Mouse (Mus musculus): ENCODE data around the gene Gm10428. TPM values are rescaled to one million over a fixed set of nuclear protein-coding genes. Genes with fewer than 3 reads are reported as not detected.
A peak's percentile ranks its signal among the peaks of the same experiment; 100 is the strongest.
"Not testable (repeated sequence)": the region's sequence is repeated elsewhere in the genome, so short reads cannot be mapped to it uniquely, and the experiment has no call there.

Gm10428 gene
- polyA plus RNA-seq, 1 experiment: not detected

- TF ChIP-seq CTCF (IDR thresholded peaks at IDR 0.05; ENCODE audit: insufficient read depth, low read length): no peak
- no peak for TF ChIP-seq POLR2A (IDR thresholded peaks at IDR 0.05; ENCODE audit: borderline replicate concordance, extremely low read depth, low read depth, low read length)
- no peak overlapping the region for H3K4me3 ChIP-seq (replicated peaks; ENCODE audit: extremely low read depth, low read depth, low read length)
- 65% methylated on average over 10 of the region's 10 CpGs for WGBS
- H3K4me1 ChIP-seq (ENCODE audit: control insufficient read depth, insufficient read depth, low read length): peaks cover 5% of the 10 kb centered on the region
- no peak for DNase-seq
Observed at GRCm38 (mm10) chr11:62742261-62742957, 10.5 kb upstream of the Gm10428 start.

GRCm38 (mm10) chr11:62744103-62744502, 8.8 kb upstream of the Gm10428 start:
- peak; percentile 95 for TF ChIP-seq CTCF (IDR thresholded peaks at IDR 0.05; ENCODE audit: insufficient read depth, low read length)
- no peak for TF ChIP-seq POLR2A (IDR thresholded peaks at IDR 0.05; ENCODE audit: borderline replicate concordance, extremely low read depth, low read depth, low read length)
- Histone ChIP-seq H3K4me3 (replicated peaks; ENCODE audit: extremely low read depth, low read depth, low read length) (no peak overlapping the region), H3K4me1 (ENCODE audit: control insufficient read depth, insufficient read depth, low read length) (peaks cover 5% of the 10 kb centered on the region)
- DNase-seq: peak; percentile 61
- WGBS: 42% methylated on average over 5 of the region's 5 CpGs

DNA sequence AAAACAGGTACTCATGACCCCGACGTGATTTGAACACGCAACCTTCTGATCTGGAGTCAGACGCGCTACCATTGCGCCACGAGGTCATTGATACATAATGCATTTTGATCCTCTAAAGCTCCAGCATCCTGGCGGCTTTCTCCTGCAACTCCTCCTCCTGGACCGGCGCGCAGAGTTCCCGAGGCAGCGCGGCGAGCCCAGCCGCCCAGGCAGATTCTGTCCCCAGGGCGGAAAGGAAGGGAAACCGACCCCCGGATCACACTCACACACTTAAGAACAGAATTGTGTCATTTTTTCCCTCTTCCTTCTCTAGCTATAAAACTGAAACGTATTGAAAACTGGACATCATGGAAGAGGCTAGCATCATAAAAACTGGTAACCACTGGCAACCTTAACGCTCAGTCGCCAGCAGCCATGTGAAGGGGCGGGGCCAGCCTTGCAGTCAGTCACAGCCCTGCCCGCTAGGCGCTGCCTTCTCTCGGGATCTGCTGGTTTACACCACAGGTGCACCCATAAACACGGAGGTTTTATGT, 6.8 kb upstream of the Gm10428 start:
- Histone ChIP-seq H3K4me1 (ENCODE audit: control insufficient read depth, insufficient read depth, low read length) (peaks cover 5% of the 10 kb centered on the region), H3K4me3 (replicated peaks; ENCODE audit: extremely low read depth, low read depth, low read length) (peak overlapping the region; percentile 62)
- WGBS: 3% methylated on average over 27 of the region's 27 CpGs
- peak; percentile 45 for DNase-seq
- TF ChIP-seq CTCF (IDR thresholded peaks at IDR 0.05; ENCODE audit: insufficient read depth, low read length) (no peak), POLR2A (IDR thresholded peaks at IDR 0.05; ENCODE audit: borderline replicate concordance, extremely low read depth, low read depth, low read length) (no peak)

DNA sequence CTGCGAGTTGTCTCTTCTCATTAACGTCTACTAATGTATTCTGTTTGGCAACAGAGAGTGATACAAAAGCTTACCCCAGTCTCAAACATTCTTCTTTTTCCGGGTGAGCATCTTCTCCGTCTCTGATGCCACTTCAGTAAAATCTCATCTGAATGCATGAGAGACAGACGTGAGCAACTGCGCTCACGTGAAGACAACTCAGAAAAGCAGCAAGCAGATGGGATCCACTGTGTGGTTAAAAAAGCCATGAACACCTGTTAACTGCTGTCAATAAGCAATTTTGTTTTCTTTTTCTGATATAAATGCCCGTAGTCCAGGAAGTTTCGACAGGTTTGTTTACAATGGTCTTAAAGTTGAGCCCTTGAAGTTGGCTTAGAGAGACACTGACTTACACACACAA, 5.7 kb upstream of the Gm10428 start:
- H3K4me1 ChIP-seq (ENCODE audit: control insufficient read depth, insufficient read depth, low read length): peaks cover 2% of the 10 kb centered on the region; the same call in 1 of the 2 replicates
- TF ChIP-seq POLR2A (IDR thresholded peaks at IDR 0.05; ENCODE audit: borderline replicate concordance, extremely low read depth, low read depth, low read length) (no peak), CTCF (IDR thresholded peaks at IDR 0.05; ENCODE audit: insufficient read depth, low read length) (no peak)
- DNase-seq: no peak
- WGBS: 70% methylated on average over 9 of the region's 9 CpGs
- no peak overlapping the region for H3K4me3 ChIP-seq (replicated peaks; ENCODE audit: extremely low read depth, low read depth, low read length)

- 85% methylated on average over 4 of the region's 4 CpGs for WGBS
- no peak for DNase-seq
- Histone ChIP-seq H3K4me3 (replicated peaks; ENCODE audit: extremely low read depth, low read depth, low read length) (no peak overlapping the region), H3K4me1 (ENCODE audit: control insufficient read depth, insufficient read depth, low read length) (peaks cover 2% of the 10 kb centered on the region; the same call in 1 of the 2 replicates)
- TF ChIP-seq POLR2A (IDR thresholded peaks at IDR 0.05; ENCODE audit: borderline replicate concordance, extremely low read depth, low read depth, low read length) (no peak), CTCF (IDR thresholded peaks at IDR 0.05; ENCODE audit: insufficient read depth, low read length) (no peak)
Observed at GRCm38 (mm10) chr11:62748062-62748461, 4.8 kb upstream of the Gm10428 start.

GRCm38 (mm10) chr11:62749445-62749844, 3.5 kb upstream of the Gm10428 start:
- not testable (repeated sequence) for H3K4me3 ChIP-seq (replicated peaks; ENCODE audit: extremely low read depth, low read depth, low read length); H3K4me1 ChIP-seq (ENCODE audit: control insufficient read depth, insufficient read depth, low read length); DNase-seq
- 60% methylated on average over 13 of the region's 13 CpGs for WGBS

DNA sequence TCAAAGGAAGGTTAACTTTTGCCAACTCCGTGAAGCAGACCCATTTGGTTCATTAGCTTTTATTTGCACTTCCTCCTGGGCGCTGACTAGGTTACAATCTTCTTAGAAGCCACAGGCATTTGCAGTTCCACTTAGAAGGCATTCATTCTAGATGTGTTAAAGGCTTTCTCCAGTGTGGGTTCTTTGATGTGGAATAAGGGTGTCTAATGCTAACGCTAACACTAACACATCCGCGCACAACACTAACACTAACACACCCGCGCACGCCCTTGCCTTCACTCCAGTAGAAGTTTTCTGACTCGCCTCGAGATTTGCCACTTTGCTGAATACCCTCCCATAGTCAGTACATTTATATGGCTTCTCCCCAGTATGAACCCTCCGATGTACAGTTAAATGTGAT, 709 bp upstream of the Gm10428 start:
- no peak overlapping the region for H3K4me3 ChIP-seq (replicated peaks; ENCODE audit: extremely low read depth, low read depth, low read length)
- no peak for DNase-seq
- TF ChIP-seq POLR2A (IDR thresholded peaks at IDR 0.05; ENCODE audit: borderline replicate concordance, extremely low read depth, low read depth, low read length) (no peak), CTCF (IDR thresholded peaks at IDR 0.05; ENCODE audit: insufficient read depth, low read length) (no peak)
- 48% methylated on average over 11 of the region's 11 CpGs for WGBS
- no peaks in the 10 kb centered on the region for H3K4me1 ChIP-seq (ENCODE audit: control insufficient read depth, insufficient read depth, low read length)

- 8% methylated on average over 36 of the region's 36 CpGs for WGBS
- no peak overlapping the region for H3K4me3 ChIP-seq (replicated peaks; ENCODE audit: extremely low read depth, low read depth, low read length)
- TF ChIP-seq CTCF (IDR thresholded peaks at IDR 0.05; ENCODE audit: insufficient read depth, low read length) (peak; percentile 64), POLR2A (IDR thresholded peaks at IDR 0.05; ENCODE audit: borderline replicate concordance, extremely low read depth, low read depth, low read length) (no peak)
- H3K4me1 ChIP-seq (ENCODE audit: control insufficient read depth, insufficient read depth, low read length): no peaks in the 10 kb centered on the region
- DNase-seq: peak; percentile 93
Observed at GRCm38 (mm10) chr11:62756456-62757142, 3.7 kb downstream of the Gm10428 start.

- TF ChIP-seq POLR2A (IDR thresholded peaks at IDR 0.05; ENCODE audit: borderline replicate concordance, extremely low read depth, low read depth, low read length) (no peak), CTCF (IDR thresholded peaks at IDR 0.05; ENCODE audit: insufficient read depth, low read length) (no peak)
- H3K4me1 ChIP-seq (ENCODE audit: control insufficient read depth, insufficient read depth, low read length): no peaks in the 10 kb centered on the region
- DNase-seq: no peak
- no peak overlapping the region for H3K4me3 ChIP-seq (replicated peaks; ENCODE audit: extremely low read depth, low read depth, low read length)
- WGBS: 4% methylated on average over 7 of the region's 7 CpGs
Observed at GRCm38 (mm10) chr11:62757143-62757507, 4.2 kb downstream of the Gm10428 start.

- Histone ChIP-seq H3K4me3 (replicated peaks; ENCODE audit: extremely low read depth, low read depth, low read length) (no peak overlapping the region), H3K4me1 (ENCODE audit: control insufficient read depth, insufficient read depth, low read length) (no peaks in the 10 kb centered on the region)
- no peak for TF ChIP-seq POLR2A (IDR thresholded peaks at IDR 0.05; ENCODE audit: borderline replicate concordance, extremely low read depth, low read depth, low read length)
- TF ChIP-seq CTCF (IDR thresholded peaks at IDR 0.05; ENCODE audit: insufficient read depth, low read length): no peak
- 83% methylated on average over 6 of the region's 6 CpGs for WGBS
- no peak for DNase-seq
Observed at GRCm38 (mm10) chr11:62757906-62758305, 5.0 kb downstream of the Gm10428 start.
